In the genomic region with DNA sequence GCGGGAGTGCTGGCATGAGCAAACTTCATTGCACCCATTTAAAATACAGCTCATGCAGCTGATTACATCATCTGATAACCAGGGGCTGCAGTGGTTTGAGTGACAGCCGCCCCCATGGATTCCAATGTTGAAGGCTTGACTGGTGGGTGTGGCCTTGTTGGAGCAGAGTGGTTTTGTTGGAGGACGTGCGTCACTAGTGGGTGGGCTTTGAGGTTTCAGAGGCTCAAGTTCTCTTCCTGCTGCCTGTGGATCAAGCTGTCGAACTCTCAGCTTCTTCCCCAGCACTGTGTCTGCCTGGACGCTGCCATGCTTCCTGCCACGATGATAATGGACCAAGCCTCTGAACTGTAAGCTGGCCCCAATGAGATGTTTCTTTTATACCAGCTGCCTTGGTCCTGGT, we compare ENCODE assay signal across 21 mouse cellular contexts. TPM values are rescaled to one million over a fixed set of nuclear protein-coding genes. Genes with fewer than 3 reads are reported as not detected.
DNase-seq lines count a peak whose midpoint lies in the region; ATAC-seq and TF ChIP-seq lines count a peak whose summit lies in the region.
"Had no signal": no experiment of that assay in that cellular context is flagged by ENCODE, and none has a peak within 500 bp of the region (broad histone marks: within the 10 kb centered on the region; RNA-seq: fewer than 3 reads in every experiment).

No protein-coding gene starts in this region.

- no peaks in the 10 kb centered on the region for H3K9me3 ChIP-seq in lung, embryonic 14.5 days (ENCODE audit: low read depth, low read length)
- no peaks in the 10 kb centered on the region for H3K9me3 ChIP-seq in CH12.LX (replicated peaks; ENCODE audit: low read length)
- H3K9me3 ChIP-seq in midbrain, postnatal 0 days (ENCODE audit: low read length): no peaks in the 10 kb centered on the region
- H3K9me3 ChIP-seq: limb, embryonic 10.5 days; midbrain, embryonic 10.5 days had no signal

- no peak overlapping the region for H3K9ac ChIP-seq in lung, embryonic 14.5 days
- no peak overlapping the region for H3K9ac ChIP-seq in CH12.LX (ENCODE audit: insufficient read depth, low read depth)
- no peak overlapping the region for H3K9ac ChIP-seq in midbrain, postnatal 0 days (replicated peaks; ENCODE audit: low read length, poor library complexity, severe bottlenecking)
- H3K9ac ChIP-seq: liver, embryonic 14.5 days had no signal

- in situ Hi-C loops in CH12.LX (cut with MboI; ENCODE audit: low pct_ligation_motif_present, low pct_unique_long_range_greater_than_20kb, low sequenced_read_pairs): no loop called here

- H3K79me2 ChIP-seq in CH12.LX (replicated peaks; ENCODE audit: control insufficient read depth, extremely low read depth, insufficient read depth, poor library complexity, severe bottlenecking): no peaks in the 10 kb centered on the region

- DNase-seq in lung, embryonic 14.5 days: peak; percentile 37
- no peak for DNase-seq in lung, adult 2 months
- DNase-seq in CH12.LX (ENCODE audit: extremely low read depth) (peak; percentile 3), ZHBTc4 (ENCODE audit: low read depth, low spot score) (peak; percentile 83)
- DNase-seq in midbrain, postnatal 0 days (ENCODE audit: low spot score): no peak
- DNase-seq in ovary, adult 18-20 months (ENCODE audit: low spot score): no peak
- DNase-seq in layer of hippocampus, postnatal 36 days: no peak
- DNase-seq: B cell, adult 2 months; cerebellum, adult 18-20 months; gastrocnemius, postnatal 25 days; heart, postnatal 4 days; layer of hippocampus, adult 9-11 months; right cerebral cortex, postnatal 14 days had no signal

- no peak for TF ChIP-seq CTCF in lung, embryonic 14.5 days (IDR thresholded peaks at IDR 0.05; ENCODE audit: low read depth)
- no peak for TF ChIP-seq CTCF in lung, adult 2 months (IDR thresholded peaks at IDR 0.05; ENCODE audit: insufficient read depth, low read length)
- no peak for TF ChIP-seq CTCF in CH12.LX (conservative IDR thresholded peaks at IDR 0.05 in 1 of 2, IDR thresholded peaks at IDR 0.05 in 1 of 2; ENCODE audit: low read depth in 2 of 2, low read length in 2 of 2)
- no peak for TF ChIP-seq CTCF in midbrain, postnatal 0 days (IDR thresholded peaks at IDR 0.05)

- no peaks in the 10 kb centered on the region for H3K27me3 ChIP-seq in lung, embryonic 14.5 days (ENCODE audit: insufficient read depth, low read length)
- no peaks in the 10 kb centered on the region for H3K27me3 ChIP-seq in CH12.LX (replicated peaks)
- H3K27me3 ChIP-seq in midbrain, postnatal 0 days (ENCODE audit: insufficient read depth, low read length): no peaks in the 10 kb centered on the region

- no peaks in the 10 kb centered on the region for H3K36me3 ChIP-seq in lung, embryonic 14.5 days (ENCODE audit: insufficient read depth)
- H3K36me3 ChIP-seq in CH12.LX (replicated peaks in 1 of 2; ENCODE audit: control insufficient read depth in 1 of 2, insufficient read depth in 1 of 2, low read length in 1 of 2): no peaks in the 10 kb centered on the region
- H3K36me3 ChIP-seq in midbrain, postnatal 0 days (ENCODE audit: insufficient read depth, low read length): no peaks in the 10 kb centered on the region
- H3K36me3 ChIP-seq: limb, embryonic 10.5 days; midbrain, embryonic 10.5 days had no signal

- no peak overlapping the region for H3K27ac ChIP-seq in lung, embryonic 14.5 days (ENCODE audit: low read depth)
- no peak overlapping the region for H3K27ac ChIP-seq in CH12.LX (ENCODE audit: insufficient read depth, low read depth)
- H3K27ac ChIP-seq in midbrain, postnatal 0 days (ENCODE audit: low read depth, low read length): no peak overlapping the region
- H3K27ac ChIP-seq: kidney, postnatal 0 days; limb, embryonic 10.5 days; liver, embryonic 14.5 days; midbrain, embryonic 10.5 days had no signal

- dilution Hi-C loops in CH12.LX (cut with MboI; ENCODE audit: extremely low pct_ligation_motif_present, extremely low pct_unique_long_range_greater_than_20kb, low sequenced_read_pairs): no loop called here

- ATAC-seq in lung, embryonic 14.5 days (ENCODE audit: insufficient read depth): no peak
- peak; percentile 68 for ATAC-seq in megakaryocyte progenitor cell, adult 5-6 weeks (replicated peaks; ENCODE audit: poor library complexity)
- no peak for ATAC-seq in midbrain, postnatal 0 days (ENCODE audit: low FRiP score)
- ATAC-seq: activated CD4-positive, CD25-positive, alpha-beta regulatory T cell, adult 4 months; inflammation-experienced regulatory T-cells, adult 6 months had no signal

- no peak for TF ChIP-seq RAD21 in CH12.LX (IDR thresholded peaks at IDR 0.05; ENCODE audit: low read depth, low read length)

- no peak for TF ChIP-seq EP300 in CH12.LX (IDR thresholded peaks at IDR 0.05; ENCODE audit: low read length)

- H3K4me3 ChIP-seq in lung, embryonic 14.5 days (ENCODE audit: low read depth, low read length): no peak overlapping the region
- H3K4me3 ChIP-seq in lung, adult 2 months (replicated peaks; ENCODE audit: extremely low read depth, low read depth, low read length): no peak overlapping the region
- no peak overlapping the region for H3K4me3 ChIP-seq in CH12.LX (replicated peaks in 1 of 3; ENCODE audit: low read depth in 2 of 3, low read length in 2 of 3, poor library complexity in 1 of 3)
- H3K4me3 ChIP-seq in midbrain, postnatal 0 days (ENCODE audit: low read depth, low read length): no peak overlapping the region
- H3K4me3 ChIP-seq: limb, embryonic 10.5 days; midbrain, embryonic 10.5 days had no signal

- no peaks in the 10 kb centered on the region for H3K4me1 ChIP-seq in lung, embryonic 14.5 days (ENCODE audit: insufficient read depth)
- no peaks in the 10 kb centered on the region for H3K4me1 ChIP-seq in lung, adult 2 months (ENCODE audit: control insufficient read depth, insufficient read depth, low read length)
- H3K4me1 ChIP-seq in CH12.LX (ENCODE audit: control insufficient read depth in 1 of 2, insufficient read depth in 2 of 2): no peaks in the 10 kb centered on the region
- H3K4me1 ChIP-seq in midbrain, postnatal 0 days (ENCODE audit: insufficient read depth, low read length): peaks cover 3% of the 10 kb centered on the region; the same call in 1 of the 2 replicates
- H3K4me1 ChIP-seq: limb, embryonic 10.5 days had no signal

- no peak for TF ChIP-seq POLR2A in lung, adult 2 months (IDR thresholded peaks at IDR 0.05; ENCODE audit: borderline replicate concordance, extremely low read depth, low read depth, low read length)
- no peak for TF ChIP-seq POLR2A in CH12.LX (IDR thresholded peaks at IDR 0.05; ENCODE audit: low read depth, low read length)

- no peak overlapping the region for H3K4me2 ChIP-seq in lung, embryonic 14.5 days
- no peak overlapping the region for H3K4me2 ChIP-seq in CH12.LX (ENCODE audit: insufficient read depth, low read depth, poor library complexity, severe bottlenecking)
- no peak overlapping the region for H3K4me2 ChIP-seq in midbrain, postnatal 0 days (ENCODE audit: low read depth, low read length, poor library complexity, severe bottlenecking)
- H3K4me2 ChIP-seq: heart, embryonic 11.5 days had no signal

- 37% methylated on average over 7 of the region's 7 CpGs for WGBS in lung, embryonic 14.5 days
- WGBS in lung, adult 2 months: 51% methylated on average over 7 of the region's 7 CpGs
- WGBS in midbrain, postnatal 0 days: 72% methylated on average over 7 of the region's 7 CpGs

TF ChIP-seq in CH12.LX, 34 proteins besides CTCF, POLR2A, EP300 and RAD21:
- no peak for TF ChIP-seq E2F4 (IDR thresholded peaks at IDR 0.05; ENCODE audit: insufficient replicate concordance, low read depth, low read length)
- TF ChIP-seq ZKSCAN1 (IDR thresholded peaks at IDR 0.05; ENCODE audit: borderline replicate concordance, low read depth, low read length): no peak
- no peak for TF ChIP-seq CHD2 (IDR thresholded peaks at IDR 0.05; ENCODE audit: low read length)
- TF ChIP-seq TBP (conservative IDR thresholded peaks at IDR 0.05; ENCODE audit: low read depth, low read length): no peak
- TF ChIP-seq NELFE (IDR thresholded peaks at IDR 0.05; ENCODE audit: low read depth, low read length): no peak
- TF ChIP-seq UBTF (IDR thresholded peaks at IDR 0.05; ENCODE audit: low read depth, low read length): no peak
- TF ChIP-seq TCF12 (IDR thresholded peaks at IDR 0.05; ENCODE audit: low read depth, low read length): no peak
- TF ChIP-seq NRF1 (IDR thresholded peaks at IDR 0.05; ENCODE audit: low read depth, low read length): no peak
- no peak for TF ChIP-seq MYC (IDR thresholded peaks at IDR 0.05; ENCODE audit: low read depth, low read length)
- TF ChIP-seq JUND (conservative IDR thresholded peaks at IDR 0.05; ENCODE audit: low read depth, low read length): no peak
- no peak for TF ChIP-seq ZMIZ1 (IDR thresholded peaks at IDR 0.05; ENCODE audit: low read depth, low read length)
- TF ChIP-seq USF2 (conservative IDR thresholded peaks at IDR 0.05; ENCODE audit: low read depth, low read length): no peak
- no peak for TF ChIP-seq MXI1 (IDR thresholded peaks at IDR 0.05; ENCODE audit: low read depth, low read length)
- TF ChIP-seq ZNF384 (IDR thresholded peaks at IDR 0.05; ENCODE audit: low read depth, low read length): no peak
TF ChIP-seq in CH12.LX: peak in this region for 0.

RNA-seq across cellular contexts. Expression of a gene that starts 57.9 kb away (rescaled TPM):
- polyA plus RNA-seq in lung, embryonic 14.5 days (2014; fragmentation: Nextera tagmentation; extraction: Ambion mirVana): 3.8 and 3.9 TPM in 2 replicates
- 12.2 and 13.6 TPM in 2 replicates for polyA plus RNA-seq in lung, adult 2 months (2012; rRNA removed)
- total RNA-seq in CH12.LX (2012; rRNA removed) (3.1 and 3.7 TPM in 2 replicates), CH12.LX (2014; rRNA removed) (1.8 and 2.4 TPM in 2 replicates)
- 1.8 and 2.6 TPM in 2 replicates for polyA plus RNA-seq in CH12.LX (2012; ENCODE audit: insufficient read length, low read depth)
- 6.4 and 8.0 TPM in 2 replicates for total RNA-seq in megakaryocyte progenitor cell, adult 5-6 weeks (2015)
- total RNA-seq in megakaryocyte progenitor cell, adult 5-6 weeks (2017): 5.5 and 5.8 TPM in 2 replicates
- total RNA-seq in midbrain, postnatal 0 days (2014; rRNA removed): 26.1 and 37.5 TPM in 2 replicates
- 8.2 and 8.3 TPM in 2 replicates for polyA plus RNA-seq in midbrain, postnatal 0 days (2015; fragmentation: Nextera tagmentation; extraction: Ambion mirVana)
- total RNA-seq in layer of hippocampus, postnatal 36 days (2021): 10 to 100 TPM; 36.6 to 39.8 TPM

Comparison
In these comparisons a context has a peak if more than half of its experiments do, and no peak if none do; other contexts are left out.
1. DNase-seq: peak in lung, embryonic 14.5 days (single experiment), CH12.LX (single experiment) and ZHBTc4 (single experiment); none in lung, adult 2 months (single experiment), midbrain, postnatal 0 days (single experiment), ovary, adult 18-20 months (single experiment) and layer of hippocampus, postnatal 36 days (0 of 2).